17 mouse cellular contexts compared by ENCODE assay signal in the genomic region with DNA sequence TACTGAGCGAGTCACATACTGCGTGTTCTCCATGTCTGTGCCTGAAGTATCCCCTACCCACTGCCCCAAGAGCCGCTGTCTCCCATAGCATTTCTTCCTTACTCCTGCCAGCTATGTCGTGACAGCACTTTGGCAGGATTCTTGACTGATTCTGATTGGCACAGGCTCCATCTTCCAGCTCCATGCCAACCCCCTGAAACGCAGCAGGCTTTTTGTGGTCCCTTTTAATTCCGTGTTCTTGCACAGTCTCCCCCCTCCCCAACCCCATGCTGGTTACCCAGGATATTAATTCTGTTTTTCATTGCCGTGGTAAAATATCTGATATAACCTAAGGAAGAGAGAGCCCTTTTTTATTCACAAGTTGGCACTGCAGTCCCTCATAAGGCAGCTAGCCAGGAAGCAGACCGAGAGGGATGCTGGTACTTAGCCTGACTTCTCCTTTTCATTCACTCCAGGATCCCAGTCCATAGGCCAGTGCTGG.
A peak's percentile ranks its signal among the peaks of the same experiment; 100 is the strongest.
DNase-seq lines count a peak whose midpoint lies in the region; ATAC-seq and TF ChIP-seq lines count a peak whose summit lies in the region.
"Had no signal": no experiment of that assay in that cellular context is flagged by ENCODE, and none has a peak within 500 bp of the region (broad histone marks: within the 10 kb centered on the region; RNA-seq: fewer than 3 reads in every experiment).

No protein-coding gene starts in this region.

- DNase-seq in cerebellum, adult 11-12 months, result peak; percentile 4
- no peak for DNase-seq in cerebellum, adult 9-11 months
- DNase-seq in layer of hippocampus, adult 2 months (ENCODE audit: low spot score in 2 of 2), result no peak
- DNase-seq in layer of hippocampus, adult 11-12 months (ENCODE audit: low spot score), result no peak
- peak; percentile 35 for DNase-seq in right cerebral cortex, postnatal 4 days
- DNase-seq in right cerebral cortex, adult 2 months (ENCODE audit: low spot score in 2 of 2), result no peak
- no peak for DNase-seq in urinary bladder, postnatal 10 days (ENCODE audit: low spot score)
- DNase-seq: gastrocnemius, adult 2 months; kidney, adult 11 months; kidney, postnatal 4 days; lung, postnatal 14 days; retina, postnatal 1 day had no signal

- H3K4me1 ChIP-seq in kidney, embryonic 16.5 days (ENCODE audit: insufficient read depth, low read length), result peaks cover 10% of the 10 kb centered on the region; the same call in 1 of the 2 replicates
- H3K4me1 ChIP-seq: neural tube, embryonic 12.5 days had no signal

- H3K9ac ChIP-seq in kidney, embryonic 16.5 days (replicated peaks; ENCODE audit: low read length), result no peak overlapping the region
- H3K9ac ChIP-seq: liver, embryonic 14.5 days; neural tube, embryonic 12.5 days had no signal

- no peak for ATAC-seq in kidney, embryonic 16.5 days (ENCODE audit: low FRiP score, low TSS enrichment)
- ATAC-seq: Patski had no signal

- no peak overlapping the region for H3K4me2 ChIP-seq in kidney, embryonic 16.5 days (replicated peaks; ENCODE audit: low read depth, low read length)
- H3K4me2 ChIP-seq: neural tube, embryonic 12.5 days had no signal

- 85% methylated on average over 8 of the region's 8 CpGs for WGBS in kidney, embryonic 16.5 days

- no peak overlapping the region; the same call in 1 of the 2 replicates for H3K4me3 ChIP-seq in layer of hippocampus, adult 2 months
- no peak overlapping the region for H3K4me3 ChIP-seq in kidney, embryonic 16.5 days (ENCODE audit: low read length)
- H3K4me3 ChIP-seq: erythroblast, embryonic 14.5 days; gastrocnemius, adult 2 months; neural tube, embryonic 12.5 days had no signal

- peak; percentile 22 for TF ChIP-seq CTCF in layer of hippocampus, adult 2 months (conservative IDR thresholded peaks at IDR 0.05)

- no peaks in the 10 kb centered on the region for H3K36me3 ChIP-seq in kidney, embryonic 16.5 days (ENCODE audit: insufficient read depth, low read length)
- H3K36me3 ChIP-seq: neural tube, embryonic 12.5 days had no signal

- H3K27me3 ChIP-seq in kidney, embryonic 16.5 days (ENCODE audit: insufficient read depth, low read length), result no peaks in the 10 kb centered on the region
- H3K27me3 ChIP-seq: neural tube, embryonic 12.5 days had no signal

- H3K9me3 ChIP-seq in kidney, embryonic 16.5 days (ENCODE audit: low read length), result no peaks in the 10 kb centered on the region
- H3K9me3 ChIP-seq: neural tube, embryonic 12.5 days had no signal

- no peak overlapping the region for H3K27ac ChIP-seq in layer of hippocampus, adult 2 months
- no peak overlapping the region for H3K27ac ChIP-seq in kidney, embryonic 16.5 days (ENCODE audit: low read length)
- H3K27ac ChIP-seq: gastrocnemius, adult 2 months; liver, embryonic 14.5 days; neural tube, embryonic 12.5 days had no signal

Comparison
In these comparisons a context has a peak if more than half of its experiments do, and no peak if none do; other contexts are left out.
1. DNase-seq: peak in cerebellum, adult 11-12 months (single experiment) and right cerebral cortex, postnatal 4 days (single experiment); none in cerebellum, adult 9-11 months (single experiment), layer of hippocampus, adult 2 months (0 of 2), layer of hippocampus, adult 11-12 months (single experiment), right cerebral cortex, adult 2 months (0 of 2) and urinary bladder, postnatal 10 days (single experiment).